Mouse (Mus musculus) inflammation-experienced regulatory T-cells, adult 6 months (primary cell): ENCODE measurements at regions not wholly inside any gene's neighbourhood (a gene's known extent, or its start where the extent isn't known, plus 50 kb on each side); places are given as distances from the start of the nearest gene placed in this dataset.

ENCODE experiments used
- ATAC-seq: one replicate; pipeline ENCODE4 v1.8.0; 2017

- ATAC-seq, result no peak
These were observed 477.6 kb downstream of the Psat1 start for GRCm38 (mm10) chr19:15469541-15469940.

- ATAC-seq, result no peak
These were observed 480.4 kb downstream of the Psat1 start for GRCm38 (mm10) chr19:15466713-15467112.

GRCm38 (mm10) chr19:15465063-15465760 is 481.9 kb downstream of the Psat1 start:
- no peak for ATAC-seq

GRCm38 (mm10) chr19:15457793-15458192 is 489.3 kb downstream of the Psat1 start:
- ATAC-seq, result no peak

GRCm38 (mm10) chr19:15456943-15457735 is 490.0 kb downstream of the Psat1 start:
- ATAC-seq, result no peak

GRCm38 (mm10) chr19:15448989-15449388 is 498.1 kb downstream of the Psat1 start:
- no peak for ATAC-seq

GRCm38 (mm10) chr19:15431798-15432197 is 515.3 kb downstream of the Psat1 start:
- no peak for ATAC-seq

- no peak for ATAC-seq
These were observed 525.8 kb downstream of the Psat1 start for GRCm38 (mm10) chr19:15421311-15421710.

GRCm38 (mm10) chr19:15398624-15399023 is 548.5 kb downstream of the Psat1 start:
- no peak for ATAC-seq

- no peak for ATAC-seq
These were observed 575.5 kb downstream of the Psat1 start for GRCm38 (mm10) chr19:15371682-15372081.

GRCm38 (mm10) chr19:15366951-15367350 is 580.2 kb downstream of the Psat1 start:
- no peak for ATAC-seq

GRCm38 (mm10) chr19:15357181-15357580 is 590.0 kb downstream of the Psat1 start:
- no peak for ATAC-seq

GRCm38 (mm10) chr19:15348356-15348755 is 598.8 kb downstream of the Psat1 start:
- ATAC-seq, result no peak

- no peak for ATAC-seq
These were observed 604.9 kb downstream of the Psat1 start for GRCm38 (mm10) chr19:15342229-15342628.

- ATAC-seq, result no peak
These were observed 606.7 kb downstream of the Psat1 start for GRCm38 (mm10) chr19:15340305-15340983.

GRCm38 (mm10) chr19:15339979-15340304 is 607.2 kb downstream of the Psat1 start:
- ATAC-seq, result no peak

GRCm38 (mm10) chr19:15330155-15330554 is 617.0 kb downstream of the Psat1 start:
- ATAC-seq, result no peak

GRCm38 (mm10) chr19:15299474-15299873 is 647.7 kb downstream of the Psat1 start:
- ATAC-seq, result no peak

GRCm38 (mm10) chr19:15285016-15285415 is 662.1 kb downstream of the Psat1 start:
- ATAC-seq, result no peak

GRCm38 (mm10) chr19:15242781-15243180 is 644.9 kb upstream of the Tle4 start:
- ATAC-seq, result no peak

- ATAC-seq, result no peak
These were observed 632.5 kb upstream of the Tle4 start for GRCm38 (mm10) chr19:15230129-15230927.

GRCm38 (mm10) chr19:15217387-15217786 is 619.5 kb upstream of the Tle4 start:
- no peak for ATAC-seq

- ATAC-seq, result no peak
These were observed 616.8 kb upstream of the Tle4 start for GRCm38 (mm10) chr19:15214651-15215050.
